Mouse (Mus musculus) retina, embryonic 14.5 days (tissue): ENCODE data around the gene Crat.
"Not testable (repeated sequence)": the region's sequence is repeated elsewhere in the genome, so short reads cannot be mapped to it uniquely, and the experiment has no call there.

Experiments
- DNase-seq: peaks from one replicate; pipeline ENCODE4 v3.0.0-alpha.2; 2015; ENCODE audit warnings: low spot score

Crat gene

GRCm38 (mm10) chr2:30440211-30440700 lies 24.6 kb upstream of the Crat start:
- DNase-seq, result no peak

GRCm38 (mm10) chr2:30439631-30440030 lies 24.0 kb upstream of the Crat start:
- DNase-seq, result no peak

DNA sequence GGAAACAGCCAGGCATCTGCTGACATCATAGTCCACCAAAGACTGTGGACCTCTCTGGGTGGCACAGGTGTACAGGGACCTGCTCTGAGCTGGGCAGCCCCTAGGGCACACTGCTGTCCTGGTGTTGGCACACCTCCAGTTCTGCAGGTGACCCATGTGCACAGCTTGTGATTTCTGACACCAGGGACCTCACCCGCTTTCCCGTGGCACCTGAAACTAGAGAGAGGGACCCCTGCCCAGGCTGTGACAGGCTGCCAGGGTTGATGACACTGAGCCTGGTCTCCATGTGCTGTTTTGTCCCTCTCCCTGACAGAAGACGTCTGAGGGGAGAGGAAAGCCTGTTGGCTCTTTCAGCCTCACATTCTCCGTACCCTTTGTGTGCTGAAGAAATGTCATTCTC lies 22.2 kb upstream of the Crat start:
- DNase-seq, result no peak

DNA sequence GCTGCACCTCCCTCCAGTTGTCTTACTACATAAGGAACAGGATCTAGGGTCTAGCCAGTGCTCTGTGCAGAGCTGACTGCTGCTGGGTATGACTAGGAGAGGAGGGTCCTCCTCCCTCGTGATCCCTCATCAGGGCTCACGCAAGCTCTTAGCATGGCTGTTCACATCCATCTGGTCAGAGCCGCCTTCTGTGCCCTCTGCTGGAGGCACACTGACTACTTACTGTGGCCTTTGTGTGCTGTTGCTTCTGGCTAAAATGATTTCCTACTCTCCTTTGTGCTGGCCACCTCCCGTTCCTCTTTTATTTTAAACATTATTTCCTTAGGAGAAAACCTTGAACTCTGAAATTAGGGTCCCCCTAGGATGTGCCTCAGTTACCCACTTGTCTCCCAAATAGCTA lies 21.2 kb upstream of the Crat start:
- DNase-seq, result no peak

DNA sequence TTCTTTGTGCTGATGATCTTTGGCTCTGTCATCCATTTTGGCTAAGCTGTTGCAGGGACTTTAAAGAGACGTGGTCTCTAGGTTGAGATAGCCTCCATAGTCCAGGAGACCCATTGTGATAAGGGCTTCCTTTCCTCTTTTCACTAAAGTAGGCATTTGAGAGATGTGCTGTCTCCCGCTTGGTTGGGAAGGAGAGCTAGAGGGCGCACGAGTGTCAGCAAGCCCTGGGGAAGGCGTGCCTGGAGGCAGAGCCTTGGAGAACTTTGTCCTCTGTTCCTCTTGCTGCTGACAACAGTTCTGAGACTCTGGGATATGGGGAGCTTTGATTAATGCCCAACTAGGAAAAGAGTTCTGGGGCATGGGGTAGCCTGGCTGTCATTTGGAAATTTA lies 20.5 kb upstream of the Crat start:
- no peak for DNase-seq

DNA sequence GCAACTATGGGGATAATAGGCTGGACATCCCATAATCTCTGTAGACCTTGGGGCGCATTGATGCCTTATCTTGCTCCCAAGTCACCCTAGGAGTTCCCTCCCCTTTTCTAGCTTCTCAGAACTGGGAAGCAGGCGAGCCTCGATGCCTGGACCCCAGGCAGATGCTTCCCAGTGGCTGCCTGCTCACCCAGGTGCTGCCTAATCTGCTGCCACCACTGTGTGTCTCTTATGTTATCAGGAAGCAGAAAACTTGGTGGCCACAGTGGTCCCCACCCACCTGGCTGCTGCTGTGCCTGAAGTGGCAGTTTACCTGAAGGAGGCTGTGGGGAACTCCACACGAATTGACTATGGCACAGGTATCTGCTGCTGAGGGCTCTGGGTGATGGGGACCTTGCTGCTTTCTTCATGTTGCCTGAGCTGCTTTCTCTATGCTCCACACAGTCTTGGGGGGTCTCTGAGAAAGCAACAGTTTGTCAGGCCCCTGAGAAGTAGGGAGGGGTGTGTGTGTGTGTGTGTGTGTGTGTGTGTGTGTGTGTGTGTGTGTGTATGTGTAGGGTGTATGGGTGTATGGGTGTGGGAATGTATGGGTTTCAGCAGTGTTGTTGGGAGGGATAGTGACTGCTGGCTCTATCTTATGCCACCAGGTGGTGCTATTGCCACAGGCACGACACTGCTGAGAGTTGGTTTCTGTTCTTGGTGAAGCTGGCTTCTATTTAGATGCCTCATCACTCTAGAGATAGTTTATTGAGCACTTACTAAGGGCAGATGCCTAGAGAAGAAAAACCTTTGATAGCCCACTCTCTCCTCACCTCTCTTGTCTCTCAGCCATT lies 19.9 kb upstream of the Crat start:
- DNase-seq, result peak; percentile 92

DNA sequence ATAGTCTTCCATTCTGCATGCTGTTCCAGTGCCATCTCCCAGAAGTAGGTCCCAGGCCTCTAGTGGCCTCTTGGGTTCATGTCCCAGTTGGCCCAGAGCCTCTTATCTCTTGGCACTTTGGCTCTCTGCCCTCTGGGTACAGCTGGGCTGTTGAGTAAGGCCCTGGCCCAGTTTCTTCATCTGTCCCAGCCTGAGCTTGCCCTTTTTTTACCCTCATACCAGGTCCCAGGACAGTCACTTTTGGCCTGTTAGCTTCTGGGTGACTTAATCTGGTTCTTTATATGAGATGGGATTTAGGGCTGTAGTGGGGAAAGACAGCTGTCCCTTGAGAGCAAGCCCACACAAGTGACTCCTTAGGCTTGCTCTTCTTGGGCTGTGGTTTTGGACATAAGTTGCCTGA lies 13.5 kb upstream of the Crat start:
- DNase-seq, result no peak

DNA sequence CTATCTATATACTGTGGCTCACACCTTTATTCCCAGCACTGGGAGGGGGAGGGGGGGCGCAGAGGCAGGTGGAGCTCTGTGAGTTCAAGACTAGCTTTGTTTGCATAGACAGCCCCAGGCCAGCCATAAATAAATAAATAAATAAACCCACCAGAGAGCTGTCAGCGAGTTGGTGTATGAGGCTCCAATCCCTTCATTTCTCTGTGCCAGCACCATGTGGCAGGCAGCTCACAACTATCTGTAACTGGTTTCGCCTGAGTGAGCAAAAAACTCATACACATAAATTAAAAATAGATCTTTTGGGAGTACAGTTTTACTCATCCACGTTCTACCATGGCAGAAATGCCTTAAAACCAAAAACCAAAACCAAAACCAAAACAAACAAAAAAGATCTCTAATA lies 5.8 kb upstream of the Crat start:
- DNase-seq, result no peak

DNA sequence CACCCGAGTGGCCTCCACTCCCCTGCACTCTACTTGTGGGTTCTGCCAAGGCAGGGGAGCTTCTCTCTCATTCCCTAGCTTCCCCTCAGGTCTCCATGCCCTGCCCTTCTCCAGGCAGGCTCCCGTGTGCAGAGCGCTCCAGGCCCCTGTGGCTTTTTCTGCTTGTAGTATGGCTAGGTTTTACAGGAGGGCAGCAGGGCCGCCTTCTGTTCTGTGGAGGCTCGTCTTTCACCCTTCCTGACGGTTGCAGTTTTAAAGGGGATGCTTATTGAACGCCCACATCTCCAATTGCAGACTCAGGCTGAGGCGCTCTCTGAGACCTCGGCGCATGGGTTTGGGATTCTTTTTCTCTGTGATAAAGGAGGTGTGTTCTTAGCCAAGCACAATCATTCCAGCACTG lies 3.5 kb upstream of the Crat start:
- DNase-seq, result no peak

DNA sequence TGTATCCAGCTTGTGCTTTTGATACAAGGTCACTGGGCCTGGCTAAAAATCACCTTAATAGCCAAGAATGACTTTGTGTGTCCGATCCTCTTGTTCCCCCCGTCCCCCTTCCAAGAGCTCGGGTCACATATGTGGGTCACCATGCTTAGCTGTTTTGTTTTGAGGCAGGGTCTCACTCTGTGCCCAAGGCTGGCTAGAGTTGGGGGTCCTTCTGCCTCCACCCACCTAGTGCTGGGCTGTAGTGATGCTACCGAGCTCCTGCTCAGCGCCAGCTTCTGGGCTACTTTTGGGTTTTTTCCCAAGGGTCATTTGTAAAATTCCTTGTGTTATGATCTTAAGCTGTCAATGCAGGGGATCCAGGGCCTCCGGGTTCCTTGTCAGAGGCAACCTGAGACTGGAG lies 2.6 kb upstream of the Crat start:
- no peak for DNase-seq

DNA sequence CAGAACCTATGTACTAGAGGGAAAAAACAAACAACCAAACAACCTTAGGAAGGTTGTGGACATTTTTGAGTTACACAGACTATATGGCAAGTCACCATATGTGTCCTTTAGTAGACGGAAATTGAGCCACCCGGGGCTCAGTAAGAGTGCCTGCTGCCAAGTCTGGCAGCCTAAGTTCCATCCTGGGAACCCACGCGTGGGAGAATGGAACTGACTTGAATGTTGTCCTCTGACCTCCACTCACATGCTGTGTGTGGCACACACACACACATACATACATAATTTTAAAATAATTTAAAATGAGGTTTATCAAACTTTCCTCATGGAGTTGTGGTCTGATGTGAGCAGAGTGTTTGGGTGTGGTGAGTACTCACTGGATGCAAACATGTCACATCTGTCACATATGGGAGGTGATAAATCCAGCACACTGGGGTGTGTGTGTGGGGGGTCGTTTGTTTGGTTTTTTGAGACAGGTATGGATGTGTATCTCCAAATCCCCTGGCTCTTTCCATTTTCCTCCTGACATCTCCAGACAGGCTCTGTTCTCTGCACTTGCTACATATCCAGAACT lies 2.1 kb upstream of the Crat start:
- DNase-seq, result no peak

GRCm38 (mm10) chr2:30417154-30417553 lies 1.5 kb upstream of the Crat start:
- DNase-seq, result not testable (repeated sequence)

GRCm38 (mm10) chr2:30416649-30416965 lies 994 bp upstream of the Crat start:
- DNase-seq, result no peak

GRCm38 (mm10) chr2:30415936-30416648 lies 479 bp upstream of the Crat start, which contains the start of gene Ptpa:
Gene Ptpa (plus strand): TSS chr2:30416039.
- peak; percentile 97 for DNase-seq

- DNase-seq, result no peak
Measured at GRCm38 (mm10) chr2:30414681-30415080, 932 bp downstream of the Crat start.

DNA sequence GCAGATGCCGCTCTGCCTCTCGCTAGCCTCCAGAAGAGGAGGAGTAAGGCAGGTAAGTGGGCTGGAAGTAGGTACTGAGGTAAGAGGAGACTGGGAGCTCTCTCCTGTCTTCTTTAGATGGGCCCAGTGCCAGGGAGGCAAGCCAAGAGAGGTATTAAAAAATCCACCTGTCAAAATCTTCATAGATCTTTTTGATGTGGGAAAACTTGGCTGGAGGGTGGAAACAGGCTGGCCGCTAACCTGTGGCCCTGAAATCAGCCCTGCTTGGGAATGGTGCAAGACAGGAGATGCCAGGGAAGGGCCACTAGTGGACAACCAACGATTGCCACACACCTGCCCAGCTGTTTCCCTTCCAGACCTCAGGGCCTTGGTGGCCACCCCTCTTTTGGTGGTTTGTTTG lies 1.5 kb downstream of the Crat start:
- DNase-seq, result no peak

DNA sequence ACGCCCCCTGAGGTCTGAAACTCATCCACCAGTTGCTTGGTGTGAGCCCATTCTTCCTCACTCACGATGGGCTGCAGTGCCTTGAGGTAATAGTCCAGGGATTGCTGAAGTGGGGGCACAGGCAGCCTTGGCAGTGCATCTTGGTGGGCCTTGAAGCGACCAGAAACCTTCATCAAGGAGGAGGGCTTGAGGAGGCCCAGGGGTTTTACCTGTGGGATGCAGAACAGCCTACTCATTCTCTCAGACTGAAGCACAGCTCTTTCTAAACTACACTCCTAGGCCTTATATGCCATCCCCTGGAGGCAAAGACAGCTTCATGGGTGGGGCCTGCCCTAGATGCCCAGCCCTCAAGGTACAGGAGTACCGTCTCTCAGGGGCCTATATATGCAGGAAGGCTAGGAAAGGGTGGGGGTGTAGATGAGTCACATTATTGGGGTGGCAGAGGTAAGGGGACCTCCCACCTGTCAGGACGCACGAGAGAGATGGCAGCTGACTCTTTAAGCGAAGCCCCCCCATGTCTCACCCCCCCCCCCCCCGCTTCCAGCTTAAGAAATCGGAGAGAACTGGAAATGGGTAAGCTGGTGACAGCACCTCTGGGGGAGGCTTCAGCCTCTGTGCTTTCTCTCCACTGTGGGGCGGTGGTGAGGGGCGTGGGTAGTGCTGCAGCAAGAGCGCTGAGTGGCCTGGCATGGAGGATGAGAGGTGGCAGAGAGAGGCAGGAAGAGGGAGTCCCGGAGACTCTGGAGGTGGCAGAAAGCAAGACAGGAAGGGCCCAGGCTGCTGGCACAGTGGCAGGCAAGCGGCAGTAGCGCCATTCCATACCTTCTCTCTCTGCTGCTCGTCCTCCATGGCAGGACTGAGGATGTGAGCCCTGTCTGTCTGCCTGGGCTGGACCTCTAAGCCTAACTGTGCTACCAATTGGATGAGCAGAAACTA lies 2.3 kb downstream of the Crat start:
- no peak for DNase-seq

- no peak for DNase-seq
Measured at GRCm38 (mm10) chr2:30409454-30410176, 6.0 kb downstream of the Crat start.

DNA sequence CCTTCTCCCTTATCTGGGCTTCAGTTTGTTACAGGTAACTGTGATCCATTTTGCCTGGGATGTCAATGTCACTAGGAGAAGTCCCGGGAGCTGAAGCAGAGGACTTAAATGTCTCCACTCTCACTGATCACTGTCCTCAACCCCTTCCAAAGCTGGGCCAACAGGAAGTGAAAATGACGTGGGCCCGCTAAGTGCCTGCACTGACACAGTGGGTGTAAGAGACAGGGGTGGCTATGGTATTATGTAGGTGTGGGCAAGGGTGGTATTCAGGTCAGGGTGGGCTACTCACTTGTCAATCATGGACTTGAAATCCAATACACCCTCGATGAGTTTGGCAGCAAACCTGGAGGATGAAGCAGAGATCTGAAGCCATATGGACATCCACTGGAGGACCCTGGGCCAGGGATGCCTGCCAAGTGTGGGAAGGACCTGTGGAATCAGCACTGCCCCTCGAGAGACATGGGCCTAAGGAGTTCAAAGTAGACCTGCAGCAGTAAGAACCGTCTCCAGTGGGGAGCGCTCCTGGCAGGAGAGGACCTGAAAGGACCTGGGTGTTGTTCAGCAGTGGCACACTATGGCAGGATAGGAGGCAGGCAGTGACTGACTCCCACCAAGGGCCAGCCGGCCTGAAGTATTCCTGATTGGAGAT lies 7.0 kb downstream of the Crat start:
- DNase-seq, result no peak

DNA sequence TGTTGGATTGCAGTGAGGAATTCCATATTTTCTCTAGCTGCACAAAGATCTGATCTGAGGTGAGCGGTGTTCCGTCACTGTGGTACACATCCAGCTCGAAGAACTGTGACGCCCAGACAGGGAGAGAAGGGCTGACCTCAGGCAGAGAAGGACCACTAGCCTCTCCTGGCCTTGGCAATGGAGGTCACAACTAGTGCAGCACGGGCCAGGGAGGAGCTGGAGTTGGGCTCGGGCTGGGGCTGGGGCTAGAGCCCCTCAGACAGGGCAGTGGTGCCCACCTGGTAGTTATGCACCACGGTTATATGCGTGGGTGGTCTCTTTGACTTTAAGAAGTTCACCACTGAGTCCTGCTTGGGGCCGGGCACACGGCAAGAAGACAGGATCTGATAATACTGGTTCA lies 7.8 kb downstream of the Crat start:
- no peak for DNase-seq

- DNase-seq, result no peak
Measured at GRCm38 (mm10) chr2:30407221-30407620, 8.4 kb downstream of the Crat start.
